Mouse (Mus musculus) CD4-positive, CD25-positive, alpha-beta regulatory T cell (primary cell): Measurements from ENCODE around the gene Insr. TPM values are rescaled to one million over a fixed set of nuclear protein-coding genes. Genes with fewer than 3 reads are reported as not detected.

Source experiments
- polyA plus RNA-seq: library from polyadenylated mRNA; unstranded; fragments of 100-300 nt; shearing (Covaris generic); gene quantifications from one replicate; pipeline ENCODE4 v1.2.1, GENCODE M21; 2017

Gene Insr
- 23.9 TPM for polyA plus RNA-seq

DNA sequence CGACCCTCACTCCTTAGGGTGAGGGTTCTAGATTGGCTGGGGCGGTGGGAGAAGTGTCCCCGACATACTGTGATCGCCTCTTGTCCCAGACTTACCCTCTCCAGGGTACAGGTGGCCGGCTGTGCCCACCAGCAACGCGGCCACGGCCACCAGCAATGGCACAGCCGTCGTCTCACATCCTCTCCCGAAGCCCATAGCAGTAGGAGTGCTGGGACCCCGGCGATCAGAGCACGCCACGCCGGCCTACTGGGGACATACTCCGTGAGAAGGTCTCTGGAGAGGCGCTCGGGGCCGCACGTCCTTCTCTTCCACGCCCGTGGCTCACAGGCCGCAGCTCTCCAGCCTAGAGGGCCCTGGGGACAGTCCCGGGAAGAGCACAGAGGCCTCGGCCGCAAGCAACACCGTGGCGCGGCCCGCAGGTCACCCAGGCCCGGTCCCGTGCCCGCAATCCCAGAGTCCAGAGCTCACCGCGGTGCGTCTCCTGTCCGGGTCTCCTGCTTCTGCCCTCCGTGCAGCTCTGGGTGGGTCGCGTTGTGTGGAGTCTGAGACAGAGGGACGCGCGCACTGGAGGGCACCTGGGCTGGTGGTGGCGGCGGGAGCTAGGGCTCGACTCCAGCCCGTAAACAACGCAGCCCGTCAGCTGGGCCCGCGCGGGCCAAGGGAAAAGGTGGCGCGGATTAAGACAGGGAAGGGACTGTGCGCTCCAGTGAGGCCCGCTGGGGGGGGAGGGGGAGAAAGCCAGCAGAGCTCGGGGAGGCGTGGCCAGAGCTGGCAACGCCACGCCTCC lies at the start of gene Insr:
Gene Insr (minus strand): TSS at position 684 of the 787 bp plus-strand sequence.

Other genes with a start within 250 kb of the Insr start
- 102 TPM for gene A430078G23Rik, start 73.8 kb upstream of the Insr start, polyA plus RNA-seq
- 113 TPM for gene Arhgef18, start 113.4 kb upstream of the Insr start, polyA plus RNA-seq
- gene Pex11g, start 188.1 kb upstream of the Insr start, polyA plus RNA-seq = 7.5 TPM
- 0.16 TPM for gene Tex45, start 191.2 kb upstream of the Insr start, polyA plus RNA-seq
- 9.0 TPM for gene Zfp358, start 213.5 kb upstream of the Insr start, polyA plus RNA-seq
- 132 TPM for gene Mcoln1, start 220.8 kb upstream of the Insr start, polyA plus RNA-seq
- 42.3 TPM for gene Pnpla6, start 235.8 kb upstream of the Insr start, polyA plus RNA-seq